Mouse (Mus musculus) liver, embryonic 11.5 days (tissue): ENCODE data around the gene Bub3. TPM values are rescaled to one million over a fixed set of nuclear protein-coding genes. Genes with fewer than 3 reads are reported as not detected.
A peak's percentile ranks its signal among the peaks of the same experiment; 100 is the strongest.

Experiments used
- ATAC-seq: fragments of 200-750 bp; cut with Nextera tagmentation; replicated peaks from 2 replicates; pipeline ENCODE4 v1.8.0; 2017; ENCODE audit warnings: moderate number of reproducible peaks, mild to moderate bottlenecking, moderate TSS enrichment, moderate library complexity; ENCODE audit not compliant: low FRiP score
- DNase-seq: peaks from one replicate; pipeline ENCODE4 v3.0.0-alpha.2; 2017; ENCODE audit warnings: low spot score
- H3K27ac ChIP-seq: fragments of 300-500 bp; sonication (generic); 2 replicates; pipeline ENCODE4 v1.5.1; 2014; ENCODE audit warnings: mild to moderate bottlenecking, low read depth, low read length, control low read depth
- H3K27me3 ChIP-seq: fragments of 300-500 bp; sonication (generic); replicated peaks from 2 replicates; pipeline ENCODE4 v1.6.1; 2014; ENCODE audit warnings: low read length, mixed read lengths; ENCODE audit not compliant: control insufficient read depth, insufficient read depth
- H3K36me3 ChIP-seq: fragments of 300-500 bp; sonication (generic); 2 replicates; pipeline ENCODE4 v1.6.1; 2014; ENCODE audit warnings: mild to moderate bottlenecking, low read length, moderate library complexity, mixed read lengths; ENCODE audit not compliant: control insufficient read depth, insufficient read depth
- H3K4me1 ChIP-seq: fragments of 300-500 bp; sonication (generic); replicated peaks from 2 replicates; pipeline ENCODE4 v1.6.1; 2014; ENCODE audit warnings: low read length, mixed read lengths; ENCODE audit not compliant: control insufficient read depth, insufficient read depth
- H3K4me2 ChIP-seq: fragments of 300-500 bp; sonication (generic); 2 replicates; pipeline ENCODE4 v1.6.1; 2014; ENCODE audit warnings: mild to moderate bottlenecking, control low read depth, moderate library complexity
- H3K4me3 ChIP-seq: fragments of 300-500 bp; sonication (generic); 2 replicates; pipeline ENCODE4 v1.5.1; 2014; ENCODE audit warnings: low read depth, low read length, control low read depth
- H3K9ac ChIP-seq: fragments of 300-500 bp; sonication (generic); 2 replicates; pipeline ENCODE4 v1.6.1; 2014; ENCODE audit warnings: low read depth, low read length, control low read depth
- H3K9me3 ChIP-seq: fragments of 300-500 bp; sonication (generic); 2 replicates; pipeline ENCODE4 v1.6.1; 2016; ENCODE audit warnings: low read length, inconsistent platforms, mixed read lengths; ENCODE audit not compliant: control insufficient read depth
- WGBS: fragments of 180-500 bp; shearing (Covaris S2); extraction: QIAGEN DNeasy Blood & Tissue Kit; methylation state at CpG from one replicate; pipeline ENCODE4 v1.1.7; 2014; 5-methylcytosine and 5-hydroxymethylcytosine counted together
- polyA plus RNA-seq: library from polyadenylated mRNA; unstranded; fragments of >200 nt; fragmentation: Nextera tagmentation; extraction: Ambion mirVana; gene quantifications from 2 replicates; pipeline ENCODE4 v1.2.1, GENCODE M21; 2014

Gene Bub3
- polyA plus RNA-seq, 1 experiment from 2014 or later: 192 TPM

DNA sequence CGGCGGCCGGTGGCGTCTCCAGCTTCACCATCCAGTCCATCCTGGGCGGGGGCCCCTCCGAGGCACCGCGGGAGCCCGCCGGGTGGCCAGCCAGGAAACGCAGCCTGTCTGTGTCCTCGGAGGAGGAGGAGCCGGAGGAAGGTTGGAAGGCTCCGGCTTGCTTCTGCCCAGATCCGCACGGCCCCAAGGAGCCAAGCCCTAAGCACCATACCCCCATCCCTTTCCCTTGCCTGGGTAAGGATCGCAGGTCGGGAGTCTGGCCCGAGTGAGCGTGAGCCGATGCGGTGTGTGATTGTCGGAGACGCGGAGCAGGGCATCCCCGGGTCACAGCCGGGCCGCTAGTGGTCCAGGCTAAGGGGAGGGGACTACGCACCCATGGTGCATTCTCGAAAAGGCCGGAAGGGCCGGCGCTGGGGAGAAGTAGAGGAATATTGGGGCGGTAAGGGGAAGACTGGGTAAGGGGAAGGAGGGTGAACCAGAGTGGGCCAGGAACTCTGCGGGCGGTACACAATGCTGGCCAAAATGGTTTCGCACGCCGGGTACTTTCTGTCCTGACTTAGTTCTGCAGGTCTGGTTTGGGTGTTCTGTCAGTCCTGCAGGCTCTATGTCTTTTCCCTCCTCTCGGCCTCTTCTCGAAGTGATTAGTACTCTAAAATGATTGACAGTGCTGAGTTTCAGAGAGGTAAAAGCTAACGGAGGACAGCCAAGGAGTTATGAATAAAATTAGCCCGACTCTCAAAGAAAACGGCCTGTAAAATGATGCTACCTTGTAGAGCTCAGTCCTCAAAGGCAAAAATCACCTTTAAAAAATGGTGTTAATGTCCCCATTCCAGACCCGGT, 5.5 kb upstream of the Bub3 start:
- Histone ChIP-seq H3K4me3 (peak overlapping the region; percentile 33), H3K9ac (no peak overlapping the region), H3K9me3 (no peaks in the 10 kb centered on the region), H3K27ac (no peak overlapping the region), H3K27me3 (peaks cover 90% of the 10 kb centered on the region), H3K36me3 (no peaks in the 10 kb centered on the region), H3K4me2 (peak overlapping the region; percentile 56), H3K4me1 (peaks cover 4% of the 10 kb centered on the region)
- 1% methylated on average over 45 of the region's 45 CpGs for WGBS
- ATAC-seq (no peak), DNase-seq (no peak)

DNA sequence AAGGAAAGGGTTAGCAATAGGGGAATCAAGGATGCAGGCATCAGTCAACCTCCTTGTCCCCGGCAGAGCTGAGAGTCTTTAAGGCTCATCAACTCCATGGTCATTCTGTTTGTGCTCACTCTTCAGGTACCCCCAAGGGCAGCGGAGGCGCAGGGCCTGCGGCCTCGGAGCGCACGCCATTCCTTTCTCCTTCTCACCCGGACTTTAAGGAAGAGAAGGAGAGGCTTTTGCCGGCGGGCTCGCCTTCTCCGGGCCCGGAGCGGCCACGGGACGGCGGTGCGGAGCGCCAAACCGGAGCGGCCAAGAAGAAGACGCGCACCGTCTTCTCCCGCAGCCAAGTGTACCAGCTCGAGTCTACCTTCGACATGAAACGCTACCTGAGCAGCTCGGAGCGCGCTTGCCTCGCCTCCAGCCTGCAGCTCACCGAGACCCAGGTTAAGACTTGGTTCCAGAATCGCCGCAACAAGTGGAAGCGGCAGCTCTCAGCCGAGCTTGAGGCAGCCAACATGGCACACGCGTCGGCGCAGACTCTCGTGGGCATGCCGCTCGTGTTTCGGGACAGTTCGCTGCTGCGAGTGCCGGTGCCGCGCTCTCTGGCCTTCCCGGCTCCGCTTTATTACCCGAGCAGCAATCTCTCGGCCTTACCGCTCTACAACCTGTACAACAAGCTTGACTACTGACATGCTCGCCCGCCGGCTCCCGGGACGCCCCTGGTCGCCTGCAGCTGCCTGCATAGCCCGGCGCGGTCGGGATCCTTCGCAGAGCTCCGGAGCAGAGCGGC, 4.5 kb upstream of the Bub3 start:
- Histone ChIP-seq H3K27me3 (peaks cover 81% of the 10 kb centered on the region), H3K36me3 (no peaks in the 10 kb centered on the region), H3K9ac (no peak overlapping the region), H3K9me3 (no peaks in the 10 kb centered on the region), H3K4me2 (peak overlapping the region; percentile 27), H3K4me3 (peak overlapping the region; percentile 28), H3K27ac (no peak overlapping the region), H3K4me1 (peaks cover 4% of the 10 kb centered on the region)
- DNase-seq: peak; percentile 61
- no peak for ATAC-seq
- WGBS: 1% methylated on average over 68 of the region's 68 CpGs

DNA sequence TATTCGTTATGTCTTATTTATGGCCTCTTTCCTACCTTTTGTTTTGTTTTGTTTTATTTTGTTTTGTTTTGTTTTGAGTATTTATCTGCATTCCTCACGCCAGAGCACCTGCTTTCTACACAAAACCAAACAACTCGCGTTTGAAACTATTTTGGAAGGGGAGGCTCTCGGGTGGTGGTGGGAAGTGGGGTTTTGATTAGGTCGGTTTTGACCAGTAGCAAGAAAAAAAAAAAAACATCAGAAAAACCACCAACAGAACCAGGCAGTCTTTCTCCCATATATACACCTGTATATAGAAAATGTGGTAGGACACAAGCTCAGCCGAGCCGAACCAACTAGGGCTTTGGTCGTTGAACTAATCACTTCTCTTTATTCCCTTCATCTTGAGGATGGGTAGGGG, 3.9 kb upstream of the Bub3 start:
- H3K4me3 ChIP-seq: no peak overlapping the region
- WGBS: 4% methylated on average over 9 of the region's 9 CpGs

DNA sequence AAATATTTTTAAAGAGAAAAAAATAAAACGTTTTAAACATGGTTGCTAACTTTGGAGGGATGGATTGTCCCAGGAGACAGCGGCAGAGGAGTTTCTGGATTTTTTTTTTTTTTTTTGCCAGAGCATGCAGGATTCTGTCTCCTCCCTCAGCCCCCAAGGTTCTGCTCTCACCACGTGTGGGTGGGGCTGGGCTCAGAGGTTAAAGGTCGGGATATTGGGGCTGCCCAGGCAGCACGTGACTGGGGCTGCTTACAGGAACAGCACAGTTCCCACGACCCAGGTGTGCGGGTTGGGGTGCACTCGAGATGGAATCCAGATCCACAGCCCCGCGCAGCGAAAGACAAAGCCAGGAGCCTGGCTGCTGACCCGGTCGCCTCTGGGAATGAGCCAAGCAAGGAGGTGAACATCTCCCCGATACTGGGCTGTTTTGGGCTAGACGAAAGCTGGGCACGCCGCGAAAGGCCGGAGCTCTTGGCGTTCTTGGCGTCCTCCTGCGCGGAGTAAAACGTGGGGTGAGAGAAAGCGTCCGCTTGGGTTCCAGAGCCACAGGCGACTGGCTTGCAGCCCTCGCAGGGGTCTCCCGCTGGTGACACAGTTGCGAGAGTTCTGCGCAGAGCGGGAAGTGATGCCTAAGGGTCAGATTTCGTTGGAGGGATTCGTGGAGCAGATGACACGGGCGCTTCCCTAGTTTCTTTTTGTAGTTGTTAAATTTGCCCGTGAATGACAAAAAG, 3.3 kb upstream of the Bub3 start:
- H3K4me2 ChIP-seq: 0 out of 2 replicates have a peak overlapping the region, but pooled peaks have one; percentile 25
- peak; percentile 61 for DNase-seq
- H3K4me3 ChIP-seq: 0 out of 2 replicates have a peak overlapping the region, but pooled peaks have one; percentile 0

More for the DNA sequence above, 3.9 kb upstream of the Bub3 start:
- ATAC-seq (no peak), DNase-seq (no peak)
- no peak overlapping the region for H3K9ac ChIP-seq
- no peaks in the 10 kb centered on the region for H3K9me3 ChIP-seq
- no peak overlapping the region for H3K27ac ChIP-seq
- H3K4me2 ChIP-seq: no peak overlapping the region
- H3K27me3 ChIP-seq: peaks cover 75% of the 10 kb centered on the region
- H3K36me3 ChIP-seq: no peaks in the 10 kb centered on the region
- peaks cover 6% of the 10 kb centered on the region for H3K4me1 ChIP-seq

DNA sequence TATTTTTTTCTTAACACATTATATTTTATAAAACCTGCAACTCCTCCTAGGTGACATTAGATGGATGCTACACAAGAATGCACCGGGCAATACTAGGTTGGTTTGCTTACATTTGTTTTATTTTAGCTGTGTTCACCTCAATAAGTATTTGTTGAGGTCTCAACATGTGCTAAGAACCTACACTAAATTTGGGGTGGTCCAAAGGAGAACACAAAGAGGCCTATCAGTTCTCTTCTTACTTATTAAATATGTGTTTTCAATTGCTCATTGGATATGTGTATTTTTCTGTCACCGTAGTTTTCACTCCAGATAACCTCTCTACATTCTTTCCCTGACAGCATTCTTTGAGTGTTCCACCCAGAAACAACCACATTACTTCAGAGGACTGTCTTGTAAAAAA, 2.3 kb upstream of the Bub3 start:
- WGBS: 33% methylated on average over 2 of the region's 2 CpGs
- Histone ChIP-seq H3K4me1 (peaks cover 20% of the 10 kb centered on the region), H3K4me3 (no peak overlapping the region), H3K9ac (no peak overlapping the region), H3K27me3 (peaks cover 59% of the 10 kb centered on the region), H3K9me3 (no peaks in the 10 kb centered on the region), H3K27ac (no peak overlapping the region), H3K4me2 (no peak overlapping the region), H3K36me3 (peaks cover 7% of the 10 kb centered on the region; the same call in 1 of the 2 replicates)
- DNase-seq (no peak), ATAC-seq (no peak)

More for the DNA sequence above, 3.3 kb upstream of the Bub3 start:
- Histone ChIP-seq H3K27me3 (peaks cover 69% of the 10 kb centered on the region), H3K27ac (no peak overlapping the region), H3K4me1 (peaks cover 12% of the 10 kb centered on the region), H3K36me3 (no peaks in the 10 kb centered on the region), H3K9me3 (no peaks in the 10 kb centered on the region), H3K9ac (no peak overlapping the region)
- WGBS: 1% methylated on average over 37 of the region's 37 CpGs
- no peak for ATAC-seq

DNA sequence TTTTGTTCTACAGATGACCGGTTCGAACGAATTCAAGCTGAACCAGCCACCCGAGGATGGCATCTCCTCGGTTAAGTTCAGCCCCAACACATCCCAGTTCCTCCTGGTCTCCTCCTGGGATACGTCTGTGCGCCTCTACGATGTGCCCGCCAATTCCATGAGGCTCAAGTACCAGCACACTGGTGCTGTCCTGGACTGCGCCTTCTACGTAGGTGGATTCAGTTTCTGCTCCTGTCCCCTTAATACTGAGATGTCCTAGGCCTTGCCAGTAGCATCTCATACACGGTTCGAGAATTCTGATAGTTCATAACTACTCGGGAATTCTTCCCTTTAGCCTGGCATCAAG, 648 bp downstream of the Bub3 start:
- Histone ChIP-seq H3K9me3 (no peaks in the 10 kb centered on the region), H3K9ac (peak overlapping the region; percentile 87), H3K27me3 (peaks cover 29% of the 10 kb centered on the region), H3K4me3 (peak overlapping the region; percentile 88), H3K4me2 (peak overlapping the region; percentile 76), H3K4me1 (peaks cover 21% of the 10 kb centered on the region), H3K36me3 (peaks cover 26% of the 10 kb centered on the region), H3K27ac (peak overlapping the region; percentile 73)
- ATAC-seq (peak; percentile 54), DNase-seq (no peak)
- WGBS: under 1% methylated on average over 14 of the region's 14 CpGs

DNA sequence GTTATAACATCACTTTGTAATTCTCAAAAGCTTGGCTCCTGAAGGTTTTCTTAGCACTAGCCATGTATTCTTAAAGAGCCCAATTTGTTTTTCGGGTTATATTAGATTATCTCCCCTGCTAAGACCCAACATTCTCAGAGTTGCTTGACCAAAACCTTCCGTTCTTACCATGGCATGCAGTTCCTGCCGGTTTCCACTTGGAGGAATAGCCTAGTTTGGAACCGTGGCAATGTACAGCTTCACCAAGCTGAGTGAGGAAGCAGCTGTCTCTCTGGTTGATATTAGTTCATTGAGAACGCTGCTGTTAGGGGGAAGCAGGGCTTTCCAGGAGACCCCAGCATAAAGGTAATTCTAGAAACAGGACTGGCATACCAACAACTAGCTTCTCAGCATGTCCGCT, 15.2 kb downstream of the Bub3 start:
- Histone ChIP-seq H3K9me3 (no peaks in the 10 kb centered on the region), H3K27me3 (no peaks in the 10 kb centered on the region), H3K4me2 (no peak overlapping the region), H3K27ac (no peak overlapping the region), H3K9ac (no peak overlapping the region), H3K36me3 (peaks cover 17% of the 10 kb centered on the region), H3K4me1 (no peaks in the 10 kb centered on the region), H3K4me3 (no peak overlapping the region)
- DNase-seq (no peak), ATAC-seq (no peak)
- WGBS: 75% methylated on average over 6 of the region's 6 CpGs

DNA sequence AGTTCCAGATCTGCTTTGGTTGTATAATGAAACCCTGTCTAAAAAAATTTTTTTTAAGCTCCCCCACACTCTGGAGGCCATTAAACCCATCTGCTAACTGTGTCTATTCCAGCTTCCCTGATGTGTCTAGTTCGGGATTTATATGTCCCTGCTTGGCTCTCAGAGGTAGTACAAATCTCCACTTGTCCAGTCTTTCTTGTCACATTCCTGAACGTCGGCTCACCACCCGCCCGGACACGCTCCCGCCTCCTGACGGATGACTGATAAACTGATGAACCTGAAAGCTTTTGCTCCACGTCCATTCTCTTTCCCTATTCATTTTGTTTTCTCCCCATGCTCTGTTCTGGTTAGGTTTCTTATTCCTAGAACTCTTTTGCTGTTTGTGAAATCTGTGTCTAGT, 22.2 kb downstream of the Bub3 start:
- no peaks in the 10 kb centered on the region for H3K36me3 ChIP-seq
- no peak overlapping the region for H3K27ac ChIP-seq
- no peak overlapping the region for H3K4me2 ChIP-seq
- H3K4me3 ChIP-seq: no peak overlapping the region
- H3K9ac ChIP-seq: no peak overlapping the region
- DNase-seq (no peak), ATAC-seq (no peak)
- WGBS: 67% methylated on average over 9 of the region's 9 CpGs
- no peaks in the 10 kb centered on the region for H3K9me3 ChIP-seq
- no peaks in the 10 kb centered on the region for H3K4me1 ChIP-seq
- H3K27me3 ChIP-seq: no peaks in the 10 kb centered on the region
